Comparison of ENCODE assay signal across 8 mouse cellular contexts in the genomic region with DNA sequence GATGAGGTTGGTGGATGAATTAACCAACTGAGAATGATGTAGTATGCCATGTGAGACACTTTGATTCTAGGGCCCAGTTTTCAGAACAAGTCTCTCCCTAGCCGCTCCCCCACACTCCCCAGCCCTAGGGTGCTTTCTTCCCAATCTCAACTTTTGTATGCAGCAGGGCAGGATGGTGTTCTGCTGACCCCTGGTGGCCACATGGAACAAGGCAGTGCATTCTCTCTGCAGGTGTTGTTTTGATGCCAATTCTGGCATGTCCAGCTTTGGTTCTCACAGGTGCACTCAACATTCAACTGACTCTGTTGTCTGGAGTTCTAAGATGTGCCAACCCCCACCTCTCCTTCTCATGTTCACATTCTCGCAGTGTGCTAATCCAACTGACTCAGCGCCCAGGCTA. TPM values are rescaled to one million over a fixed set of nuclear protein-coding genes. Genes with fewer than 3 reads are reported as not detected.
DNase-seq lines count a peak whose midpoint lies in the region; ATAC-seq and TF ChIP-seq lines count a peak whose summit lies in the region.

No protein-coding gene starts in this region.

- TF ChIP-seq RAD21 in MEL (IDR thresholded peaks at IDR 0.05; ENCODE audit: low read depth, low read length), result peak; percentile 93

- no peak overlapping the region for H3K27ac ChIP-seq in MEL (ENCODE audit: control insufficient read depth, low read depth, low read length)
- H3K27ac ChIP-seq in bone marrow macrophage, adult 2 months (ENCODE audit: insufficient read depth, low read depth, low read length), result no peak overlapping the region
- H3K27ac ChIP-seq in embryonic facial prominence, embryonic 14.5 days (replicated peaks; ENCODE audit: low read depth, low read length), result no peak overlapping the region

- H3K79me2 ChIP-seq in MEL (ENCODE audit: control insufficient read depth, insufficient read depth, low read length, poor library complexity), result no peaks in the 10 kb centered on the region

- peaks cover 0 to 15% of the 10 kb centered on the region in 2 experiments; a peak in 2 of 4 replicates for H3K4me1 ChIP-seq in MEL (ENCODE audit: control insufficient read depth in 1 of 2, insufficient read depth in 2 of 2, low read length in 2 of 2)
- 0 out of 2 replicates have a peak, but pooled peaks cover 2% of the 10 kb centered on the region for H3K4me1 ChIP-seq in bone marrow macrophage, adult 2 months (ENCODE audit: control insufficient read depth, insufficient read depth, low read length)
- no peaks in the 10 kb centered on the region for H3K4me1 ChIP-seq in embryonic facial prominence, embryonic 14.5 days (ENCODE audit: control insufficient read depth, insufficient read depth, low read length)

- H3K9me3 ChIP-seq in MEL (replicated peaks; ENCODE audit: insufficient read depth, low read length), result no peaks in the 10 kb centered on the region
- H3K9me3 ChIP-seq in embryonic facial prominence, embryonic 14.5 days (ENCODE audit: control insufficient read depth, low read length), result no peaks in the 10 kb centered on the region

- no peak for TF ChIP-seq POLR2A in MEL (IDR thresholded peaks at IDR 0.05; ENCODE audit: control insufficient read depth in 1 of 2, insufficient read depth in 1 of 2, low read depth in 1 of 2, low read length in 2 of 2, poor library complexity in 1 of 2)
- TF ChIP-seq POLR2A in bone marrow macrophage, adult 2 months (IDR thresholded peaks at IDR 0.05; ENCODE audit: borderline replicate concordance, low read depth, low read length), result no peak

- ATAC-seq in embryonic facial prominence, embryonic 14.5 days (ENCODE audit: low read depth), result peak; percentile 70
- peak; percentile 84 to 85 for ATAC-seq in hematopoietic stem cell, adult 5-6 weeks (replicated peaks in 1 of 2; ENCODE audit: insufficient read depth in 1 of 2, low FRiP score in 2 of 2, low TSS enrichment in 1 of 2, low read depth in 1 of 2, poor library complexity in 2 of 2, severe bottlenecking in 2 of 2)

- no peak overlapping the region for H3K9ac ChIP-seq in MEL (ENCODE audit: control insufficient read depth, low read depth, low read length, poor library complexity, severe bottlenecking)
- H3K9ac ChIP-seq in embryonic facial prominence, embryonic 14.5 days (ENCODE audit: low read depth, low read length), result no peak overlapping the region

- no peaks in the 10 kb centered on the region for H3K27me3 ChIP-seq in MEL (ENCODE audit: control insufficient read depth in 1 of 2, insufficient read depth in 2 of 2, low read length in 2 of 2)
- H3K27me3 ChIP-seq in embryonic facial prominence, embryonic 14.5 days (replicated peaks; ENCODE audit: control insufficient read depth, insufficient read depth, low read length), result no peaks in the 10 kb centered on the region

- DNase-seq in MEL (ENCODE audit: low read depth, low spot score), result peak; percentile 79
- peak; percentile 58 for DNase-seq in embryonic facial prominence, embryonic 14.5 days (ENCODE audit: low spot score)
- DNase-seq in layer of hippocampus, adult 9-10 months (ENCODE audit: low spot score), result peak; percentile 42
- peak; percentile 79 for DNase-seq in lung, postnatal 36 days
- DNase-seq in right cerebral cortex, adult 2 months (ENCODE audit: low spot score in 2 of 2), result peak; percentile 57 to 59
- DNase-seq in urinary bladder, postnatal 25 days (ENCODE audit: low spot score), result peak; percentile 62

- peak; percentile 97 to 99 (median 97) for TF ChIP-seq CTCF in MEL (IDR thresholded peaks at IDR 0.05 in 2 of 3, conservative IDR thresholded peaks at IDR 0.05 in 1 of 3; ENCODE audit: control insufficient read depth in 1 of 3, insufficient read depth in 1 of 3, low read depth in 2 of 3, low read length in 3 of 3, poor library complexity in 1 of 3, severe bottlenecking in 1 of 3)
- peak; percentile 96 for TF ChIP-seq CTCF in bone marrow macrophage, adult 2 months (IDR thresholded peaks at IDR 0.05; ENCODE audit: low read depth, low read length)

- no peak overlapping the region for H3K4me3 ChIP-seq in MEL (ENCODE audit: control insufficient read depth in 1 of 2, insufficient read depth in 1 of 2, low read depth in 2 of 2, low read length in 2 of 2)
- no peak overlapping the region for H3K4me3 ChIP-seq in bone marrow macrophage, adult 2 months (ENCODE audit: insufficient read depth, low read length)
- no peak overlapping the region for H3K4me3 ChIP-seq in embryonic facial prominence, embryonic 14.5 days (ENCODE audit: low read depth, low read length)

- peaks cover 0 to 6% of the 10 kb centered on the region in 2 experiments; a peak in 2 of 4 replicates for H3K36me3 ChIP-seq in MEL (ENCODE audit: control insufficient read depth in 1 of 2, insufficient read depth in 2 of 2, low read length in 2 of 2)
- H3K36me3 ChIP-seq in embryonic facial prominence, embryonic 14.5 days (ENCODE audit: control insufficient read depth, insufficient read depth, low read length), result peaks cover 18% of the 10 kb centered on the region

- H3K4me2 ChIP-seq in embryonic facial prominence, embryonic 14.5 days (ENCODE audit: low read depth, low read length), result no peak overlapping the region

- no peak for TF ChIP-seq EP300 in MEL (IDR thresholded peaks at IDR 0.05; ENCODE audit: low read depth in 1 of 2, low read length in 2 of 2)

- 34% methylated on average over 3 of the region's 3 CpGs for WGBS in embryonic facial prominence, embryonic 14.5 days

TF ChIP-seq in MEL, 35 proteins besides CTCF, POLR2A, EP300 and RAD21:
- peak; percentile 91 for TF ChIP-seq SMC3 (IDR thresholded peaks at IDR 0.05; ENCODE audit: low read depth, low read length)
- TF ChIP-seq ZC3H11A (IDR thresholded peaks at IDR 0.05; ENCODE audit: low read depth, low read length), result peak; percentile 87
- TF ChIP-seq NELFE (IDR thresholded peaks at IDR 0.05; ENCODE audit: low read depth, low read length), result no peak
- no peak for TF ChIP-seq ZNF384 (IDR thresholded peaks at IDR 0.05; ENCODE audit: low read depth, low read length)
- TF ChIP-seq GATA1 (IDR thresholded peaks at IDR 0.05; ENCODE audit: low read depth, low read length), result no peak
- TF ChIP-seq MYC (IDR thresholded peaks at IDR 0.05; ENCODE audit: low read depth, low read length), result 0 out of 2 replicates have a peak, but pooled peaks have one; percentile 44
- peak; percentile 75; the same call in 1 of the 2 replicates for TF ChIP-seq MAZ (IDR thresholded peaks at IDR 0.05; ENCODE audit: low read depth, low read length)
- TF ChIP-seq TCF12 (IDR thresholded peaks at IDR 0.05; ENCODE audit: low read depth, low read length), result peak; percentile 29; the same call in 1 of the 2 replicates
- TF ChIP-seq HCFC1 (IDR thresholded peaks at IDR 0.05; ENCODE audit: low read depth, low read length), result peak; percentile 49; the same call in 1 of the 2 replicates
- peak; percentile 30; the same call in 1 of the 2 replicates for TF ChIP-seq MXI1 (IDR thresholded peaks at IDR 0.05; ENCODE audit: low read depth, low read length)
- peak; percentile 58 for TF ChIP-seq SIN3A (IDR thresholded peaks at IDR 0.05; ENCODE audit: low read length)
- TF ChIP-seq ETS1 (IDR thresholded peaks at IDR 0.05; ENCODE audit: low read depth, low read length), result no peak
- TF ChIP-seq RCOR1 (IDR thresholded peaks at IDR 0.05; ENCODE audit: low read depth, low read length), result 0 out of 2 replicates have a peak, but pooled peaks have one; percentile 7
- TF ChIP-seq JUND (IDR thresholded peaks at IDR 0.05; ENCODE audit: low read depth, low read length), result 0 out of 2 replicates have a peak, but pooled peaks have one; percentile 54
- no peak for TF ChIP-seq USF1 (IDR thresholded peaks at IDR 0.05; ENCODE audit: low read depth, low read length)

RNA-seq across cellular contexts. Expression of a gene that starts 14.2 kb away (rescaled TPM):
- 0.08 and 0.16 TPM in 2 replicates for total RNA-seq in MEL (2012; rRNA removed)
- 1 to 10 TPM in 1 of 2 experiments, not detected in 1; 1.3 TPM for polyA plus RNA-seq in MEL (2012; ENCODE audit: insufficient read depth in 1 of 2, insufficient read length in 2 of 2, low read depth in 1 of 2, low replicate concordance in 2 of 2, missing spikeins in 1 of 2)
- polyA plus RNA-seq in bone marrow macrophage, adult 2 months (2012; ENCODE audit: insufficient read depth, insufficient read length, missing spikeins), result not detected in 2 replicates
- polyA plus RNA-seq in embryonic facial prominence, embryonic 14.5 days (2014; fragmentation: Nextera tagmentation; extraction: Ambion mirVana), result 0.10 and 0.11 TPM in 2 replicates
- not detected in 2 replicates for total RNA-seq in hematopoietic stem cell, adult 5-6 weeks (2017)

RNA-seq across cellular contexts. Expression of a gene that starts 39.2 kb away (rescaled TPM):
- total RNA-seq in MEL (2012; rRNA removed), result 90.1 and 90.8 TPM in 2 replicates
- 10 to 100 TPM in 1 of 2 experiments, not detected in 1; 73.3 TPM for polyA plus RNA-seq in MEL (2012; ENCODE audit: insufficient read depth in 1 of 2, insufficient read length in 2 of 2, low read depth in 1 of 2, low replicate concordance in 2 of 2, missing spikeins in 1 of 2)
- 43.4 and 51.6 TPM in 2 replicates for polyA plus RNA-seq in bone marrow macrophage, adult 2 months (2012; ENCODE audit: insufficient read depth, insufficient read length, missing spikeins)
- 49.5 and 54.5 TPM in 2 replicates for polyA plus RNA-seq in embryonic facial prominence, embryonic 14.5 days (2014; fragmentation: Nextera tagmentation; extraction: Ambion mirVana)
- 6.1 and 11.9 TPM in 2 replicates for total RNA-seq in hematopoietic stem cell, adult 5-6 weeks (2017)
